Mouse (Mus musculus) liver, adult 2 months (tissue): ENCODE data around the gene Efhd2.

ENCODE experiments used
- CTCF ChIP-seq: fragments of 200-500 bp; IDR thresholded peaks from 2 replicates; pipeline ENCODE4 v1.5.1; 2011; ENCODE audit warnings: low read depth, low read length, control low read depth
- POLR2A ChIP-seq: fragments of 200-500 bp; IDR thresholded peaks from 2 replicates; pipeline ENCODE4 v1.6.1; 2011; ENCODE audit warnings: low read length, control low read depth; ENCODE audit not compliant: insufficient read depth; ENCODE audit errors: extremely low read depth

- no peak for TF ChIP-seq CTCF
- TF ChIP-seq POLR2A = no peak
Observed at GRCm38 (mm10) chr4:141833911-141834310, 40.8 kb downstream of the Efhd2 start.
